Mouse (Mus musculus) olfactory bulb, adult 2 months (tissue): ENCODE results near the gene Bbc3. TPM values are rescaled to one million over a fixed set of nuclear protein-coding genes. Genes with fewer than 3 reads are reported as not detected.
"Not testable (repeated sequence)": the region's sequence is repeated elsewhere in the genome, so short reads cannot be mapped to it uniquely, and the experiment has no call there.

Experiments used
- H3K27ac ChIP-seq: fragments of 200-500 bp; 2 replicates; pipeline ENCODE4 v1.5.1; 2012; ENCODE audit warnings: low read depth, low read length; ENCODE audit not compliant: insufficient read depth
- H3K4me1 ChIP-seq: fragments of 200-500 bp; 2 replicates; pipeline ENCODE4 v1.6.1; 2012; ENCODE audit warnings: low read length; ENCODE audit not compliant: control insufficient read depth, insufficient read depth
- H3K4me3 ChIP-seq: fragments of 200-500 bp; 2 replicates; pipeline ENCODE4 v1.5.1; 2012; ENCODE audit warnings: mild to moderate bottlenecking, low read depth, low read length, moderate library complexity; ENCODE audit not compliant: insufficient read depth
- CTCF ChIP-seq: fragments of 200-500 bp; IDR thresholded peaks from 2 replicates; pipeline ENCODE4 v1.5.1; 2012; ENCODE audit warnings: low read depth, mild to moderate bottlenecking, low read length, moderate library complexity; ENCODE audit not compliant: insufficient read depth
- POLR2A ChIP-seq: fragments of 200-500 bp; IDR thresholded peaks from 2 replicates; pipeline ENCODE4 v1.6.1; 2012; ENCODE audit warnings: mild to moderate bottlenecking, low read depth, low read length, moderate library complexity; ENCODE audit not compliant: insufficient read depth
- WGBS: fragments of 180-500 bp; shearing (Covaris S2); methylation state at CpG from one replicate; pipeline ENCODE4 v1.1.7; 2018; 5-methylcytosine and 5-hydroxymethylcytosine counted together
- polyA plus RNA-seq: library from polyadenylated mRNA; stranded (reverse); fragments of >200 nt; gene quantifications from 2 replicates; pipeline ENCODE4 v1.2.4, GENCODE M21; 2012; ENCODE audit warnings: low replicate concordance; ENCODE audit not compliant: missing spikeins, insufficient read depth, insufficient read length

Gene Bbc3
- polyA plus RNA-seq, 1 experiment, result not detected

DNA sequence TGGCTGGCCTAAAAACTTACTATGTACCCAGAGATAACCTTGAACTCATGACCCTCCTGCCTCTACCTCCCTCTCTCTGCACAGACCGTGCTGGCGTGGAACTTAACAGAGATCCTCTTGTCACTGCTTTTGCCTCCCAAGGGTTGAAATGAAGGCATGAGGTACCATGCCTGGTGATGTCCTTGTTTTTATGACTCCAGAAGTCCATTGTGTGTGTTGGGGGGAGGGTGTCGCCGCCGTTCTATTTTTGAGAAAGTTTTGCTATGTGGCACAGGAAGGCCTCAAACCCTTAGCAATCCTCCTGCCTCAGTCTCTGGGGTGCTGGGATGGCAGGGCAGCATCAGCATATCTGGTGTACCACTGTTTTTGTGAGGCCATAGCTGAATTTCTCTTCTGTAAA lies 9.3 kb upstream of the Bbc3 start:
- peak overlapping the region; percentile 74 for H3K4me3 ChIP-seq
- H3K4me1 ChIP-seq, result peaks cover 13% of the 10 kb centered on the region
- TF ChIP-seq CTCF, result no peak
- no peak for TF ChIP-seq POLR2A
- peak overlapping the region; percentile 81 for H3K27ac ChIP-seq
- whole genome bisulfite sequencing, result 81% methylated on average over 5 of the region's 5 CpGs

DNA sequence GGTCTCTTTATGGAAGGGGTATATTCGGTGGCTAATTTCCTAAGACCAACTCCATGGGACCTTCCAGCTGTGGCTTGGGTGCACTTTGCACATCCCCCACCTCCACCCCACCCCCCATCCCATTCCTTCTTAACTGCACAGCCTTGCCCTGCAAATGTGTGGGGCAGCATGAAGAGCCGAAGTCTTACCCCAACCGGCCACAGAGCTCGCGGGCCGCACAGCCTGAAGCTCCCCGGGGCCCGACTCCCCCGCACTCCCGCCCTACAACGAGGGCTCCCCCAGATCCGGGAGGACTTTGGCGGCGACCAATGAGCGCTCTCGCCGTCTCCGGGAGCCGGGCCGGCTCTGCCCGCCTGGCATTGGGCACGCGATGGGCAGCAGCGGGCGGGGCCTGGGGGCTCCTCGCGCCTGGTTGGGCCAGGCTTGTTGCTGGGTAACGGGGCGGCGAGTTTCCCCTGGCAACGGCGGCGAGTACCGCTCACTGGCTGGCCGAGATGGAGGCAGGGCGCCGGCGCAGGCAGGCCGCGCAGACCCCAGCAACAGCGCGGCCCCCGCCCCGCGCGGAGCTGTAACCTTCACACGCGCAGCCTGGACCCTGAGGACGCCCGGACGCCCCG lies 8.7 kb upstream of the Bbc3 start:
- peak; percentile 50; the same call in 1 of the 2 replicates for TF ChIP-seq POLR2A
- TF ChIP-seq CTCF, result no peak
- Histone ChIP-seq H3K4me1 (peaks cover 13% of the 10 kb centered on the region), H3K27ac (peak overlapping the region; percentile 81), H3K4me3 (peak overlapping the region; percentile 74)
- WGBS, result under 1% methylated on average over 50 of the region's 52 CpGs

- 80% methylated on average over 6 of the region's 6 CpGs for WGBS
These were observed 1.1 kb upstream of the Bbc3 start for GRCm38 (mm10) chr7:16307141-16307540.

GRCm38 (mm10) chr7:16308555-16309317 lies 543 bp downstream of the Bbc3 start:
- Histone ChIP-seq H3K4me1 (peaks cover 33% of the 10 kb centered on the region), H3K4me3 (peak overlapping the region; percentile 92), H3K27ac (peak overlapping the region; percentile 13; the same call in 1 of the 2 replicates)
- WGBS, result 39% methylated on average over 16 of the region's 16 CpGs
- TF ChIP-seq CTCF (no peak), POLR2A (no peak)

More at GRCm38 (mm10) chr7:16307141-16307540, 1.1 kb upstream of the Bbc3 start:
- H3K27ac ChIP-seq, H3K4me3 ChIP-seq: not testable (repeated sequence)
- H3K4me1 ChIP-seq, result peaks cover 18% of the 10 kb centered on the region

- TF ChIP-seq CTCF, result no peak
- TF ChIP-seq POLR2A, result no peak
- peak overlapping the region; percentile 84 for H3K27ac ChIP-seq
- WGBS, result under 1% methylated on average over 61 of the region's 61 CpGs
- H3K4me3 ChIP-seq, result peak overlapping the region; percentile 92
- peaks cover 38% of the 10 kb centered on the region for H3K4me1 ChIP-seq
These were observed 1.3 kb downstream of the Bbc3 start for GRCm38 (mm10) chr7:16309318-16310019.

- under 1% methylated on average over 54 of the region's 56 CpGs for WGBS
- Histone ChIP-seq H3K27ac (peak overlapping the region; percentile 84), H3K4me3 (peak overlapping the region; percentile 92), H3K4me1 (peaks cover 38% of the 10 kb centered on the region)
- peak; percentile 88 for TF ChIP-seq CTCF
- peak; percentile 27; the same call in 1 of the 2 replicates for TF ChIP-seq POLR2A
These were observed 1.9 kb downstream of the Bbc3 start for GRCm38 (mm10) chr7:16310020-16310520.

DNA sequence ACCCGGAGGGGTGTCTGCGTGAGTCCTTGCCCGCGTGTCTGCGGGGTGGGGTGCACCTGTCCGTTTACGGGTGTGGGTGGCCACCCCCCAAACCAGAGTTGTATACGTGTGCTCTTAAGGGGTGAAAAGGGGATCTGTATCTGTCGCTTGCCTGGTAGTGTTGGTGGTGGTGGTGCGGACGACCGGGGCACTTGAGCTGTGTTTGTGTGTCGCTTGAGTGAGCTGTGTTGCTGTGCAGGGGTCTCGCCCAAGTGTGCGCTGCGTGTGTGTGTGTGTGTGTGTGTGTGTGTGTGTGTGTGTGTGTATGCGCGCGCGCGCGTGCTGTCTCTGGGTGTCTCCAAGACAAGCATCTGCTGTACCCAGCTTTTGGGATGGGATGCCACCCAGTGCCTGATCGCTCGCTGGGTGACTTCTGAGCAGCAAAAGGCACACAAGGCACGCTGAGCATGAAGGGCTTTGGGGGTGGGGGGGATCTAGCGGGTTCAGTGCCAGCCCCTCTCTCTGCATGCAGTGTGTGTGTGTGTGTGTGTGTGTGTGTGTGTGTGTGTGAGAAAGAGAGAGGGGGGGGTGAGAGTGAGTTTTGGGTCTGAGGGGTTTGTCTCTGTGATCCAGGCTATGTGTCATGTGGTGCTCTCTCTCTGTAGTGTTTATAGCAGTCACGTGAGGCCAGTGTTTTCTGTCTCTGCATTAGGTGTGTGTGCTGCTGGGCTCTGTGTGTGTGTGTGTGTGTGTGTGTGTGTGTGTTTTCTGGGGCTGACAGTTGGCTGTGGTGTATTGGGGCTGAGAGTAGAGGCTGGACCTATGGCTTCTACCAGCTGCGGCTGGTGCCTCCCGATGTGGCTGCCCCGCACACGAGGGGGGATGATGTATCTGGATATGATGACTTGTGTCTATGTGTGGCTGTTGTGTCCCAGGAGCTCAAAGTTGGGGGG lies 2.6 kb downstream of the Bbc3 start:
- WGBS, result 0% methylated on average over 30 of the region's 31 CpGs
- Histone ChIP-seq H3K27ac (peak overlapping the region; percentile 56), H3K4me1 (peaks cover 38% of the 10 kb centered on the region), H3K4me3 (peak overlapping the region; percentile 92)
- TF ChIP-seq CTCF (no peak), POLR2A (no peak)

DNA sequence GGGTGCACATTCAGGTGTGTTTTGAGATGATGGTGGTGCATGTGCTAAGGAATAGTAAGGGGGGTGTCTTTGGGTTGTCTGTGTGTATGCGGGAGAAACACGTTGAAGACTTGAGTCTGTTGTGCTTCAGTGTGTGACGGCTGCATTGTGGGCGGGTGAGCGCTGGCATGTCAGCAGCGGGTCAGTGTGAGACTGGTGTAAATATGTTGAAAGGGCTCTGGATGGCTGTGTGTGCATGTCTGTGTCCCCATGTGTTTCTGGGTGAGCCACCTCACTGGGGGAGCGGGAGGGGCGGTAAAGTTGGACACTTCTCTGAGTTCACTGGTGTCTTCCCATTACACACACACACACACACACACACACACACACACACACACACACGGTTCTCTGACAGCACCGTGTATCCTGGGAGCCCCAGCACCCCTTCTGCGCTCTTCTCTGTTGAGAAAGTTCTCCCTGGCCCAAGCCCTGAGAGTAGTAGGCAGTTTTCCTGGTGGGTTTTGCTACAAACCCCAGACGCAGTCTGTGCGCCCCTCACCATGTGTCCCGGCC lies 3.3 kb downstream of the Bbc3 start:
- H3K27ac ChIP-seq, result 0 out of 2 replicates have a peak overlapping the region, but pooled peaks have one; percentile 56
- peaks cover 38% of the 10 kb centered on the region for H3K4me1 ChIP-seq
- 1% methylated on average over 14 of the region's 14 CpGs for WGBS
- H3K4me3 ChIP-seq, result peak overlapping the region; percentile 92
- TF ChIP-seq CTCF, result no peak
- TF ChIP-seq POLR2A, result no peak
